Mouse (Mus musculus) heart, embryonic 10.5 days (tissue): ENCODE data around the gene Gm49373. TPM values are rescaled to one million over a fixed set of nuclear protein-coding genes. Genes with fewer than 3 reads are reported as not detected.
"Not testable (repeated sequence)": the region's sequence is repeated elsewhere in the genome, so short reads cannot be mapped to it uniquely, and the experiment has no call there.

ENCODE experiments used
- DNase-seq: peaks from one replicate; pipeline ENCODE4 v3.0.0-alpha.2; 2017; ENCODE audit warnings: low spot score
- H3K27ac ChIP-seq: fragments of 300-500 bp; sonication (generic); 2 replicates; pipeline ENCODE4 v1.5.1; 2016; ENCODE audit warnings: mild to moderate bottlenecking
- H3K27me3 ChIP-seq: fragments of 300-500 bp; sonication (generic); 2 replicates; pipeline ENCODE4 v1.6.1; 2016; ENCODE audit warnings: mild to moderate bottlenecking; ENCODE audit not compliant: poor library complexity, insufficient read depth, severe bottlenecking
- H3K36me3 ChIP-seq: fragments of 300-500 bp; sonication (generic); 2 replicates; pipeline ENCODE4 v1.6.1; 2016; ENCODE audit warnings: mild to moderate bottlenecking, moderate library complexity
- H3K4me1 ChIP-seq: fragments of 300-500 bp; sonication (generic); 2 replicates; pipeline ENCODE4 v1.6.1; 2016; ENCODE audit warnings: mild to moderate bottlenecking
- H3K4me3 ChIP-seq: fragments of 300-500 bp; sonication (generic); 2 replicates; pipeline ENCODE4 v1.5.1; 2016; ENCODE audit warnings: mild to moderate bottlenecking, moderate library complexity
- H3K9me3 ChIP-seq: fragments of 300-500 bp; sonication (generic); 2 replicates; pipeline ENCODE4 v1.6.1; 2016; ENCODE audit warnings: mild to moderate bottlenecking, moderate library complexity
- WGBS: fragments of 180-500 bp; shearing (Covaris S2); methylation state at CpG from one replicate; pipeline ENCODE4 v1.1.7; 2016; 5-methylcytosine and 5-hydroxymethylcytosine counted together
- polyA plus RNA-seq: library from polyadenylated mRNA; unstranded; fragments of >200 nt; fragmentation: Nextera tagmentation; extraction: Ambion mirVana; gene quantifications from 2 replicates; pipeline ENCODE4 v1.2.1, GENCODE M21; 2016

Gm49373 gene
- polyA plus RNA-seq, 1 experiment from 2014 or later = 0.79 TPM

- DNase-seq = no peak
- Histone ChIP-seq H3K9me3 (no peaks in the 10 kb centered on the region), H3K4me1 (peaks cover 4% of the 10 kb centered on the region), H3K27me3 (peaks cover 23% of the 10 kb centered on the region), H3K4me3 (no peak overlapping the region), H3K27ac (no peak overlapping the region), H3K36me3 (no peaks in the 10 kb centered on the region)
- 60% methylated on average over 10 of the region's 10 CpGs for WGBS
Measured at GRCm38 (mm10) chr9:21051578-21051977, 21.3 kb downstream of the Gm49373 start.

- Histone ChIP-seq H3K36me3 (no peaks in the 10 kb centered on the region), H3K4me1 (peaks cover 7% of the 10 kb centered on the region; the same call in 1 of the 2 replicates), H3K4me3 (no peak overlapping the region), H3K9me3 (no peaks in the 10 kb centered on the region), H3K27ac (no peak overlapping the region), H3K27me3 (peaks cover 15% of the 10 kb centered on the region)
- WGBS = 74% methylated on average over 3 of the region's 3 CpGs
- no peak for DNase-seq
Measured at GRCm38 (mm10) chr9:21045235-21045634, 27.7 kb downstream of the Gm49373 start.

- not testable (repeated sequence) for H3K27ac ChIP-seq, DNase-seq, H3K9me3 ChIP-seq, H3K4me1 ChIP-seq, H3K4me3 ChIP-seq, H3K36me3 ChIP-seq
- peaks cover 19% of the 10 kb centered on the region for H3K27me3 ChIP-seq
- WGBS = 56% methylated on average over 1 of the region's 1 CpGs
Measured at GRCm38 (mm10) chr9:21044785-21045184, 28.1 kb downstream of the Gm49373 start.

- Histone ChIP-seq H3K27me3 (peaks cover 31% of the 10 kb centered on the region), H3K9me3 (no peaks in the 10 kb centered on the region), H3K36me3 (no peaks in the 10 kb centered on the region), H3K4me3 (no peak overlapping the region), H3K27ac (no peak overlapping the region), H3K4me1 (peaks cover 9% of the 10 kb centered on the region)
- DNase-seq = no peak
- 72% methylated on average over 4 of the region's 4 CpGs for WGBS
Measured at GRCm38 (mm10) chr9:21043563-21043962, 29.3 kb downstream of the Gm49373 start.

- Histone ChIP-seq H3K36me3 (no peaks in the 10 kb centered on the region), H3K4me1 (peaks cover 27% of the 10 kb centered on the region), H3K27me3 (peaks cover 54% of the 10 kb centered on the region), H3K27ac (no peak overlapping the region), H3K4me3 (no peak overlapping the region), H3K9me3 (no peaks in the 10 kb centered on the region)
- DNase-seq = no peak
- WGBS = 43% methylated on average over 4 of the region's 4 CpGs
Measured at GRCm38 (mm10) chr9:21041308-21041707, 31.6 kb downstream of the Gm49373 start.

- Histone ChIP-seq H3K27ac (no peak overlapping the region), H3K36me3 (no peaks in the 10 kb centered on the region), H3K4me1 (peaks cover 39% of the 10 kb centered on the region), H3K27me3 (peaks cover 69% of the 10 kb centered on the region), H3K4me3 (no peak overlapping the region), H3K9me3 (no peaks in the 10 kb centered on the region)
- 78% methylated on average over 3 of the region's 3 CpGs for WGBS
- no peak for DNase-seq
Measured at GRCm38 (mm10) chr9:21039779-21040178, 33.1 kb downstream of the Gm49373 start.

- H3K9me3 ChIP-seq = no peaks in the 10 kb centered on the region
- H3K4me1 ChIP-seq = peaks cover 55% of the 10 kb centered on the region
- DNase-seq = no peak
- H3K36me3 ChIP-seq = no peaks in the 10 kb centered on the region
- 3% methylated on average over 31 of the region's 31 CpGs for WGBS
- peak overlapping the region; percentile 65 for H3K27ac ChIP-seq
- peaks cover 91% of the 10 kb centered on the region for H3K27me3 ChIP-seq
- H3K4me3 ChIP-seq = peak overlapping the region; percentile 60
Measured at GRCm38 (mm10) chr9:21037481-21037891, 35.4 kb downstream of the Gm49373 start.

- Histone ChIP-seq H3K27me3 (peaks cover 97% of the 10 kb centered on the region), H3K9me3 (no peaks in the 10 kb centered on the region), H3K27ac (no peak overlapping the region), H3K36me3 (no peaks in the 10 kb centered on the region), H3K4me1 (peaks cover 63% of the 10 kb centered on the region), H3K4me3 (peak overlapping the region; percentile 60)
- WGBS = 3% methylated on average over 22 of the region's 22 CpGs
- DNase-seq = no peak
Measured at GRCm38 (mm10) chr9:21036666-21037065, 36.2 kb downstream of the Gm49373 start.

GRCm38 (mm10) chr9:21036161-21036560 is 36.7 kb downstream of the Gm49373 start:
- Histone ChIP-seq H3K36me3 (no peaks in the 10 kb centered on the region), H3K9me3 (no peaks in the 10 kb centered on the region), H3K4me3 (0 out of 2 replicates have a peak overlapping the region, but pooled peaks have one; percentile 7), H3K27ac (no peak overlapping the region), H3K27me3 (peaks cover 98% of the 10 kb centered on the region), H3K4me1 (peaks cover 64% of the 10 kb centered on the region)
- 8% methylated on average over 20 of the region's 20 CpGs for WGBS
- no peak for DNase-seq

- Histone ChIP-seq H3K4me3 (no peak overlapping the region), H3K36me3 (no peaks in the 10 kb centered on the region), H3K27me3 (peaks cover 93% of the 10 kb centered on the region), H3K9me3 (no peaks in the 10 kb centered on the region), H3K27ac (no peak overlapping the region), H3K4me1 (peaks cover 66% of the 10 kb centered on the region)
- no peak for DNase-seq
- 24% methylated on average over 9 of the region's 9 CpGs for WGBS
Measured at GRCm38 (mm10) chr9:21035586-21035985, 37.3 kb downstream of the Gm49373 start.

GRCm38 (mm10) chr9:21034481-21035085 is 38.3 kb downstream of the Gm49373 start:
- 4% methylated on average over 17 of the region's 17 CpGs for WGBS

GRCm38 (mm10) chr9:21033136-21033535 is 39.8 kb downstream of the Gm49373 start:
- H3K4me3 ChIP-seq = peak overlapping the region; percentile 66
- peak overlapping the region; percentile 5; the same call in 1 of the 2 replicates for H3K27ac ChIP-seq
- WGBS = 0% methylated on average over 34 of the region's 34 CpGs
- no peaks in the 10 kb centered on the region for H3K36me3 ChIP-seq
- DNase-seq = peak; percentile 93
- peaks cover 77% of the 10 kb centered on the region for H3K4me1 ChIP-seq
- peaks cover 91% of the 10 kb centered on the region for H3K27me3 ChIP-seq
- no peaks in the 10 kb centered on the region for H3K9me3 ChIP-seq

More at GRCm38 (mm10) chr9:21034481-21035085, 38.3 kb downstream of the Gm49373 start:
- Histone ChIP-seq H3K27me3 (peaks cover 92% of the 10 kb centered on the region), H3K4me1 (peaks cover 76% of the 10 kb centered on the region), H3K9me3 (no peaks in the 10 kb centered on the region), H3K27ac (no peak overlapping the region), H3K4me3 (no peak overlapping the region), H3K36me3 (no peaks in the 10 kb centered on the region)
- DNase-seq = no peak

GRCm38 (mm10) chr9:21032491-21032890 is 40.4 kb downstream of the Gm49373 start:
- no peaks in the 10 kb centered on the region for H3K36me3 ChIP-seq
- peaks cover 74% of the 10 kb centered on the region for H3K4me1 ChIP-seq
- H3K4me3 ChIP-seq = peak overlapping the region; percentile 66
- H3K27ac ChIP-seq = peak overlapping the region; percentile 5; the same call in 1 of the 2 replicates
- no peak for DNase-seq
- H3K9me3 ChIP-seq = no peaks in the 10 kb centered on the region
- H3K27me3 ChIP-seq = peaks cover 91% of the 10 kb centered on the region
- WGBS = 3% methylated on average over 7 of the region's 7 CpGs
